Mouse (Mus musculus) hindbrain, embryonic 11.5 days (tissue): ENCODE measurements at regions not wholly inside any gene's neighbourhood (a gene's known extent, or its start where the extent isn't known, plus 50 kb on each side); places are given as distances from the start of the nearest gene placed in this dataset.
A peak's percentile ranks its signal among the peaks of the same experiment; 100 is the strongest.

Source experiments
- ATAC-seq: fragments of 200-750 bp; cut with Nextera tagmentation; 2 replicates; pipeline ENCODE4 v1.8.0; 2017; ENCODE audit warnings: mild to moderate bottlenecking, moderate TSS enrichment, moderate library complexity; ENCODE audit not compliant: low FRiP score
- DNase-seq: peaks from one replicate; pipeline ENCODE4 v3.0.0-alpha.2; 2015; ENCODE audit warnings: low spot score
- H3K27ac ChIP-seq: fragments of 300-500 bp; sonication (generic); 2 replicates; pipeline ENCODE4 v1.5.1; 2014; ENCODE audit warnings: mild to moderate bottlenecking, low read depth, low read length
- H3K27me3 ChIP-seq: fragments of 300-500 bp; sonication (generic); 2 replicates; pipeline ENCODE4 v1.6.1; 2014; ENCODE audit warnings: mild to moderate bottlenecking, low read length, moderate library complexity, mixed read lengths; ENCODE audit not compliant: control insufficient read depth, insufficient read depth
- H3K36me3 ChIP-seq: fragments of 300-500 bp; sonication (generic); 2 replicates; pipeline ENCODE4 v1.6.1; 2014; ENCODE audit warnings: mild to moderate bottlenecking, low read length, moderate library complexity, mixed read lengths; ENCODE audit not compliant: control insufficient read depth, insufficient read depth
- H3K4me1 ChIP-seq: fragments of 300-500 bp; sonication (generic); replicated peaks from 2 replicates; pipeline ENCODE4 v1.6.1; 2014; ENCODE audit warnings: low read length, mixed read lengths; ENCODE audit not compliant: control insufficient read depth, insufficient read depth
- H3K4me2 ChIP-seq: fragments of 300-500 bp; sonication (generic); replicated peaks from 2 replicates; pipeline ENCODE4 v1.6.1; 2014; ENCODE audit warnings: mild to moderate bottlenecking, low read depth, low read length
- H3K4me3 ChIP-seq: fragments of 300-500 bp; sonication (generic); 2 replicates; pipeline ENCODE4 v1.5.1; 2014; ENCODE audit warnings: low read depth, low read length
- H3K9ac ChIP-seq: fragments of 300-500 bp; sonication (generic); 2 replicates; pipeline ENCODE4 v1.6.1; 2014; ENCODE audit warnings: low read depth, low read length
- H3K9me3 ChIP-seq: fragments of 300-500 bp; sonication (generic); 2 replicates; pipeline ENCODE4 v1.6.1; 2016; ENCODE audit warnings: low read length; ENCODE audit not compliant: control insufficient read depth
- WGBS: fragments of 180-500 bp; shearing (Covaris S2); extraction: QIAGEN DNeasy Blood & Tissue Kit; methylation state at CpG from one replicate; pipeline ENCODE4 v1.1.7; 2014; 5-methylcytosine and 5-hydroxymethylcytosine counted together

GRCm38 (mm10) chr3:34811753-34812152 lies 161.5 kb downstream of the Sox2 start:
- H3K9me3 ChIP-seq = no peaks in the 10 kb centered on the region
- H3K27ac ChIP-seq = no peak overlapping the region
- H3K36me3 ChIP-seq = no peaks in the 10 kb centered on the region
- H3K27me3 ChIP-seq = no peaks in the 10 kb centered on the region
- no peak overlapping the region for H3K9ac ChIP-seq
- no peak for DNase-seq
- no peak overlapping the region for H3K4me3 ChIP-seq
- WGBS = 68% methylated on average over 4 of the region's 4 CpGs
- H3K4me2 ChIP-seq = no peak overlapping the region
- ATAC-seq = no peak
- H3K4me1 ChIP-seq = no peaks in the 10 kb centered on the region

- 77% methylated on average over 9 of the region's 9 CpGs for WGBS
- Histone ChIP-seq H3K4me3 (no peak overlapping the region), H3K9ac (no peak overlapping the region), H3K27me3 (no peaks in the 10 kb centered on the region), H3K27ac (no peak overlapping the region), H3K4me2 (no peak overlapping the region), H3K4me1 (no peaks in the 10 kb centered on the region), H3K36me3 (no peaks in the 10 kb centered on the region), H3K9me3 (no peaks in the 10 kb centered on the region)
- ATAC-seq (no peak), DNase-seq (no peak)
These were observed 162.9 kb downstream of the Sox2 start for GRCm38 (mm10) chr3:34813046-34813625.

DNA sequence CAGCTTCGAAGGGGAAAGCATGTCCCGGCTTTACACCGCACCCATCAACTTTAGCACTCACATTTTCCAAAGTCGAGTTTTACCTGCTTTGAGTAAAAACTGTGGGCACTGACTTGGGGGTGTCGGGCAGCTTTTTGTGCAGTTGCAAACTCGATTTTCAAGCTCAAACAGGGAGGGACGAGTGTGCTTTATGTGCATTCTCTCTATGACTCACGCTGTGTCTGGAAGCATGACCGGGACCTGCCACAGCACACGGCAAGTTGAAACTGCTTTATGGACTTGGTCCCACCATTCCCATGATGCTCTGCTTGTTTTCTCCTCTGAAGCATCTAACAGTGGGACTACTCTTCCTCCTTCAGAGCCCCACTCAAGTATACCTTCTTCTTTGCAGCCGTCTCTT lies 174.8 kb downstream of the Sox2 start:
- DNase-seq = no peak
- Histone ChIP-seq H3K27me3 (no peaks in the 10 kb centered on the region), H3K9me3 (no peaks in the 10 kb centered on the region), H3K9ac (no peak overlapping the region), H3K4me1 (no peaks in the 10 kb centered on the region), H3K4me2 (no peak overlapping the region), H3K36me3 (no peaks in the 10 kb centered on the region), H3K27ac (no peak overlapping the region), H3K4me3 (no peak overlapping the region)
- WGBS = 88% methylated on average over 11 of the region's 11 CpGs
- no peak for ATAC-seq

- WGBS = 93% methylated on average over 5 of the region's 5 CpGs
- no peak overlapping the region for H3K4me2 ChIP-seq
- no peaks in the 10 kb centered on the region for H3K4me1 ChIP-seq
- ATAC-seq (no peak), DNase-seq (no peak)
- no peak overlapping the region for H3K27ac ChIP-seq
- no peaks in the 10 kb centered on the region for H3K36me3 ChIP-seq
- no peaks in the 10 kb centered on the region for H3K27me3 ChIP-seq
- H3K9ac ChIP-seq = no peak overlapping the region
- no peak overlapping the region for H3K4me3 ChIP-seq
- no peaks in the 10 kb centered on the region for H3K9me3 ChIP-seq
These were observed 176.2 kb downstream of the Sox2 start for GRCm38 (mm10) chr3:34826396-34826795.

DNA sequence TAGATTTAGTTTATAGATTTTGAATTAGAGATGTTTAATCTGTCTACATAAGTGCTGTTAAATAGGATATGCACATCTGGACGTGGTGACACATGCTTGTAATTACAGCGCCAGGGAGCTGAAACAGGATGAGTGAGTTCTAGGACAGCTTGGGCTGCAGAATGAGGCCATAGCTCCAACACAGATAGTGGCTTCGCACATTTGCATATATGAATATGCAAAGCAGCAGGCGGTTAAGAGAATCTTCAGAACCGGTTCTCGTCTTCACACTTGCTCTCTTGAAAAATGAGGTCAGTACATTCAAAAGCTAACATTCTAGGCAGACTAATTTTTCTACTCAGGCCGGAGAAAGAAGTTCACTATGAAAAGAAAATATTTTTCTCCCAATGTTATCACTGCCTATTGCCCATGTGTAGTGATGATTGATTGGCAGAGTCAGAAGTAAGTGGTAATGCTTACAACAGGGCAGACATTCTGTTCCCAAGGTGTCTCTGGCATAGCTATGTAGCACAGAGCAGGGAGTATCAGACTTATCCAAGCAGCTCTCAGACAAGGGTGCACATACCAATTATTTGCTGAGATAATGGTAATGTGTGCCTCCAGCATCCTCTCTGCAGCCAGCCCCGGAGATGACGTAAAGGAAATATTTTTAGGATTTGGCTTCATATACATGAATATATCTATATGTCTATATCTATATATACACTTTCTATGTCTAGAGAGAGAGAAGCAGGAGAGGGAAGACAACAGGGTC lies 178.4 kb downstream of the Sox2 start:
- no peaks in the 10 kb centered on the region for H3K27me3 ChIP-seq
- H3K9me3 ChIP-seq = no peaks in the 10 kb centered on the region
- ATAC-seq (no peak), DNase-seq (no peak)
- 65% methylated on average over 9 of the region's 9 CpGs for WGBS
- H3K27ac ChIP-seq = no peak overlapping the region
- H3K4me2 ChIP-seq = no peak overlapping the region
- H3K4me1 ChIP-seq = no peaks in the 10 kb centered on the region
- no peak overlapping the region for H3K9ac ChIP-seq
- no peaks in the 10 kb centered on the region for H3K36me3 ChIP-seq
- no peak overlapping the region for H3K4me3 ChIP-seq

GRCm38 (mm10) chr3:34836741-34837267 lies 186.6 kb downstream of the Sox2 start:
- no peak for ATAC-seq

GRCm38 (mm10) chr3:34837644-34838332 lies 187.6 kb downstream of the Sox2 start:
- no peak overlapping the region for H3K9ac ChIP-seq
- no peak overlapping the region for H3K4me3 ChIP-seq
- DNase-seq = no peak
- no peak for ATAC-seq
- H3K4me2 ChIP-seq = no peak overlapping the region
- no peaks in the 10 kb centered on the region for H3K36me3 ChIP-seq
- no peak overlapping the region for H3K27ac ChIP-seq
- H3K9me3 ChIP-seq = no peaks in the 10 kb centered on the region
- 71% methylated on average over 11 of the region's 11 CpGs for WGBS
- no peaks in the 10 kb centered on the region for H3K4me1 ChIP-seq
- H3K27me3 ChIP-seq = no peaks in the 10 kb centered on the region

More at GRCm38 (mm10) chr3:34836741-34837267, 186.6 kb downstream of the Sox2 start:
- H3K4me1 ChIP-seq = no peaks in the 10 kb centered on the region
- no peak overlapping the region for H3K4me3 ChIP-seq
- H3K9me3 ChIP-seq = no peaks in the 10 kb centered on the region
- H3K27me3 ChIP-seq = no peaks in the 10 kb centered on the region
- H3K4me2 ChIP-seq = no peak overlapping the region
- DNase-seq = no peak
- 75% methylated on average over 8 of the region's 8 CpGs for WGBS
- H3K36me3 ChIP-seq = no peaks in the 10 kb centered on the region
- no peak overlapping the region for H3K27ac ChIP-seq
- H3K9ac ChIP-seq = no peak overlapping the region

DNA sequence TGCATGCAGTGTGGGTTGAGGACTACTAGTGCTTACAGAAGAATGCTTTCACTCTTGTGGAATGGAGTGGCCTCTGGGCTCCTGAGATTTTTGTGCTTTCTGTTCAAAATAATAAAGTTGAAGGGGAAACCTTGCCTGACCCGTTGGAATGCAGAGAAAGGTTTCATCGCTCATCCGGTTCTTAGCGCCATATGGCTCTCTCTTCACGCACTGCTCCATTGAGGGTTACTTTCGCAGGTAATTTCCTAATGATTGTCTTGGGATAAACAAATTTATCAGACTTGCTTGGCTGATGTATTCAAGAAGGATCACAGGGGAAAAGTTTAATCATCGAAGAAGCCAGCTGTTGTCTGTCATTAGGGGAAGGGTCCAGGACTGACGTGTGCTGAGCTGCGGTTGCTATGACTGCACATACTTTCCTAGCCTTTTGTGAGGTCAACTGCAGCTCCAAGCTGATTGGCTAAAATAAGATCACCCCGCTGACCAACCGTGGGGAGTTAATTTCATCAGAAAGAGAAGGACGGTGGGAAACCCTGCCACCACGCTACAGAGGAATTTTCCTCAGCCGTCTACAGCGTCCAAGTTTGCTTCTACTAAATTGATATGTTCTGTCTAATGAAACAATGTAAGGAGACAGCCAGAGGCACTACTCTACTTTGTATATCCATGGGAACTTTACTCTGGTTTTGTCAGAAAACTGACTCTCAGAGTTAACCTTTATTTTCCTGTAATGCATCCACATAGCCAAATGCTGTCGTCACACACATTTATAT lies 210.9 kb downstream of the Sox2 start:
- H3K4me3 ChIP-seq = no peak overlapping the region
- DNase-seq (peak; percentile 24), ATAC-seq (peak; percentile 73)
- H3K9ac ChIP-seq = no peak overlapping the region
- no peaks in the 10 kb centered on the region for H3K36me3 ChIP-seq
- no peak overlapping the region for H3K27ac ChIP-seq
- H3K27me3 ChIP-seq = no peaks in the 10 kb centered on the region
- H3K4me1 ChIP-seq = no peaks in the 10 kb centered on the region
- WGBS = 66% methylated on average over 16 of the region's 16 CpGs
- no peaks in the 10 kb centered on the region for H3K9me3 ChIP-seq
- H3K4me2 ChIP-seq = no peak overlapping the region
